Comparison of ENCODE assay signal across 8 mouse cellular contexts in the genomic region with DNA sequence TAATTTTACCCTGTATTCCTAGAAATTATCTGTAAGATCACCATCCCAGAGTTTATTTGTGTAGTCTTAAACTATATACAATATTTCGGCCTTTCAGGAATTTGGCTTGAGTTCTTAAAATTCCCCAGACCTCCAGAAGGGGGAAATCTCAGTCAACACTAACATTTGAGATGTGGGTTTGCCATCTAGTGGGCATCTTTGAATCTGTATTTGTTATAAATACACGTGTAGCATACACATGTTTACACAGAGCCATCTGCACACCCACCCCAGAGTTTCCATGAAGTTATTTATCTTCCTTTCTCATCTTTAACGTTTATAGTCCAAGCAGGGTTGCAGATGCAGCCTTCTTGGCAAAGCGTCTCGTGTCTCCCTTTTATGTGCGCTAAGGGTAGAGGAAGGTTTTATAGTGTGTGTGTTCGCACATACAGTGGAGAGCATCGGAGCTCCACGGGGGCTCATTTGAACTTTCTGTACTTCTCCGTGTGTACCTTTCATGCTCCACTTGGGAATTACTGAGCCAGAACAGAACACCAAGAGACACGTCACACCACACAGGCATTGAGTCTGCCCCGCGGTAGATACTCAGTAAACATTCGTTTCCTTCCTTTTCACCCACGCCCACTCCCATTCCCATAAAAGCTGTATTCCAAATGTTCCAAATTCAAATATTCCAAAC. TPM values are rescaled to one million over a fixed set of nuclear protein-coding genes. Genes with fewer than 3 reads are reported as not detected.
A peak's percentile ranks its signal among the peaks of the same experiment; 100 is the strongest.
DNase-seq lines count a peak whose midpoint lies in the region; ATAC-seq and TF ChIP-seq lines count a peak whose summit lies in the region.

No protein-coding gene starts in this region.

- 42% methylated on average over 15 of the region's 15 CpGs for WGBS in heart, embryonic 15.5 days
- 23% methylated on average over 15 of the region's 15 CpGs for WGBS in lung, embryonic 15.5 days

- no peak overlapping the region for H3K9ac ChIP-seq in heart, embryonic 15.5 days
- peak overlapping the region; percentile 19; the same call in 1 of the 2 replicates for H3K9ac ChIP-seq in lung, embryonic 15.5 days

- H3K9me3 ChIP-seq in heart, embryonic 15.5 days (replicated peaks), result no peaks in the 10 kb centered on the region
- H3K9me3 ChIP-seq in lung, embryonic 15.5 days, result no peaks in the 10 kb centered on the region

- TF ChIP-seq CTCF in gastrocnemius, adult 2 months (IDR thresholded peaks at IDR 0.05), result peak; percentile 88

- intact Hi-C loops in gastrocnemius, adult 2 months (cut with DNase I), result loop anchor here (10.0 kb wide), 2 partner anchors 85 to 195 kb away; no protein-coding TSS in a partner anchor

- DNase-seq in gastrocnemius, adult 2 months, result no peak
- DNase-seq in gastrocnemius, adult 18-20 months (ENCODE audit: low spot score), result no peak
- DNase-seq in 3T3-L1 (ENCODE audit: low read depth, low spot score), result peak; percentile 89
- DNase-seq in ZHBTc4 (ENCODE audit: low read depth, low spot score), result peak; percentile 44
- no peak for DNase-seq in adrenal gland, adult 18-20 months (ENCODE audit: low spot score in 2 of 2)
- no peak for DNase-seq in ovary, adult 18-20 months (ENCODE audit: low spot score)

- peak overlapping the region; percentile 63 for H3K4me3 ChIP-seq in gastrocnemius, adult 2 months
- peak overlapping the region; percentile 1; the same call in 1 of the 2 replicates for H3K4me3 ChIP-seq in heart, embryonic 15.5 days
- H3K4me3 ChIP-seq in lung, embryonic 15.5 days, result peak overlapping the region; percentile 26

- peak overlapping the region; percentile 79 for H3K27ac ChIP-seq in gastrocnemius, adult 2 months
- H3K27ac ChIP-seq in heart, embryonic 15.5 days, result peak overlapping the region; percentile 62
- peak overlapping the region; percentile 64 for H3K27ac ChIP-seq in lung, embryonic 15.5 days

- peaks cover 5% of the 10 kb centered on the region for H3K4me1 ChIP-seq in heart, embryonic 15.5 days (replicated peaks)
- peaks cover 8% of the 10 kb centered on the region; the same call in 1 of the 2 replicates for H3K4me1 ChIP-seq in lung, embryonic 15.5 days

- peak overlapping the region; percentile 41 for H3K4me2 ChIP-seq in heart, embryonic 15.5 days
- H3K4me2 ChIP-seq in lung, embryonic 15.5 days, result peak overlapping the region; percentile 64

- no peaks in the 10 kb centered on the region for H3K27me3 ChIP-seq in heart, embryonic 15.5 days
- no peaks in the 10 kb centered on the region for H3K27me3 ChIP-seq in lung, embryonic 15.5 days

- ATAC-seq in heart, embryonic 15.5 days (replicated peaks; ENCODE audit: insufficient number of reproducible peaks, insufficient read depth, low FRiP score, low read depth), result peak; percentile 47; the same call in 1 of the 2 replicates
- ATAC-seq in lung, embryonic 15.5 days (ENCODE audit: borderline replicate concordance, extremely low read depth, low FRiP score, low TSS enrichment), result peak; percentile 85; the same call in 1 of the 2 replicates

- no peaks in the 10 kb centered on the region for H3K36me3 ChIP-seq in heart, embryonic 15.5 days
- H3K36me3 ChIP-seq in lung, embryonic 15.5 days, result no peaks in the 10 kb centered on the region

RNA-seq across cellular contexts. Expression of a gene that starts 12.3 kb away (rescaled TPM):
- 1 to 10 TPM; 3.3 to 7.0 TPM for total RNA-seq in gastrocnemius, adult 2 months (2021)
- total RNA-seq in gastrocnemius, adult 18-20 months (2021), result 1 to 10 TPM; 3.5 to 4.3 TPM
- polyA plus RNA-seq in heart, embryonic 15.5 days (2015; fragmentation: Nextera tagmentation; extraction: Ambion mirVana), result 21.9 and 24.9 TPM in 2 replicates
- 37.4 TPM in 2 replicates for polyA plus RNA-seq in lung, embryonic 15.5 days (2015; fragmentation: Nextera tagmentation; extraction: Ambion mirVana)
- total RNA-seq in adrenal gland, adult 18-20 months (2021), result 1 to 10 TPM; 8.3 to 8.7 TPM

RNA-seq across cellular contexts. Expression of a gene that starts 16.7 kb away (rescaled TPM):
- total RNA-seq in gastrocnemius, adult 2 months (2021), result 10 to 100 TPM; 11.9 to 18.6 TPM
- total RNA-seq in gastrocnemius, adult 18-20 months (2021), result 10 to 100 TPM; 12.9 to 15.9 TPM
- 36.1 and 36.5 TPM in 2 replicates for polyA plus RNA-seq in heart, embryonic 15.5 days (2015; fragmentation: Nextera tagmentation; extraction: Ambion mirVana)
- polyA plus RNA-seq in lung, embryonic 15.5 days (2015; fragmentation: Nextera tagmentation; extraction: Ambion mirVana), result 16.7 and 19.9 TPM in 2 replicates
- 10 to 100 TPM; 20.3 to 25.5 TPM for total RNA-seq in adrenal gland, adult 18-20 months (2021)

Comparison
In these comparisons a context has a peak if more than half of its experiments do, and no peak if none do; other contexts are left out.
1. DNase-seq: peak in 3T3-L1 (single experiment) and ZHBTc4 (single experiment); none in gastrocnemius, adult 2 months (single experiment), gastrocnemius, adult 18-20 months (single experiment), adrenal gland, adult 18-20 months (0 of 2) and ovary, adult 18-20 months (single experiment).
2. H3K4me3 ChIP-seq: peak in every context shown above with its lines; median percentile 63 in gastrocnemius, adult 2 months; 26 in lung, embryonic 15.5 days; 1 in heart, embryonic 15.5 days.
3. Peak in every context shown above with its lines, with median percentiles within 50 percentile points of each other: H3K27ac ChIP-seq.